Mouse (Mus musculus) cerebellum, adult 2 months (tissue): ENCODE results near the gene Mrpl36.

Source experiments
- CTCF ChIP-seq: fragments of 200-500 bp; IDR thresholded peaks from 2 replicates; pipeline ENCODE4 v1.5.1; 2011; ENCODE audit warnings: low read depth, mild to moderate bottlenecking, control low read depth, low read length, moderate library complexity, borderline replicate concordance; ENCODE audit not compliant: insufficient read depth
- POLR2A ChIP-seq: fragments of 200-500 bp; IDR thresholded peaks from 2 replicates; pipeline ENCODE4 v1.6.1; 2011; ENCODE audit warnings: low read length, control low read depth, borderline replicate concordance; ENCODE audit not compliant: insufficient read depth

DNA sequence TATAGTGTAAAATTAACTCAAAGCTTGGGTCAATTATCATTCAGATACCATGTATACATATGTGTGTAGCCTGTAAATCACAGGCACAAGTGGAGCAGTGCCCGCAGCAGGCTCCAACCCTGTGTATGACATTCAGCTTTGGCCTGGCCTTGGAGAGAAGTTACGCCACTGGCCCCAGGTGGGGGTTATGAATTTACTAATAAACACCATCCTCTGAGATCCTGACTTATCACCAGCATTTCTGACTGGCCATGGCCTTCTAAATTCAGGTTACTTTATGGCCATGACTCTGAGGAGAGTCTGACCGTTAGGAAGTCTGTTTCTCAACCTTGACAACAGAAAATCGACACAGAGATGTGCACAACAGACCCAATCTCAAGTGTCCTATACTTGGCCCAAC lies 4.9 kb upstream of the Mrpl36 start:
- TF ChIP-seq POLR2A (no peak), CTCF (no peak)
